Mouse (Mus musculus): ENCODE results near the gene Gm9. TPM values are rescaled to one million over a fixed set of nuclear protein-coding genes. Genes with fewer than 3 reads are reported as not detected.
"Not testable (repeated sequence)": the region's sequence is repeated elsewhere in the genome, so short reads cannot be mapped to it uniquely, and the experiment has no call there.

The Gm9 gene
- polyA plus RNA-seq, 1 experiment: not detected

GRCm38 (mm10) chrX:37190755-37191104 is 20.1 kb downstream of the Gm9 start:
- no peaks in the 10 kb centered on the region for H3K27me3 ChIP-seq (ENCODE audit: control insufficient read depth, insufficient read depth, low read length)
- H3K27ac ChIP-seq (ENCODE audit: control insufficient read depth, insufficient read depth, low read length): no peak overlapping the region
- H3K4me1 ChIP-seq (replicated peaks; ENCODE audit: control insufficient read depth, insufficient read depth, low read length): peaks cover 5% of the 10 kb centered on the region
- H3K36me3 ChIP-seq (ENCODE audit: control insufficient read depth, insufficient read depth, low read length): no peaks in the 10 kb centered on the region
- WGBS: 5% methylated on average over 20 of the region's 20 CpGs
- peak overlapping the region; percentile 99 for H3K4me3 ChIP-seq (ENCODE audit: control insufficient read depth, insufficient read depth, low read length)
- TF ChIP-seq CTCF (IDR thresholded peaks at IDR 0.05; ENCODE audit: borderline replicate concordance, control insufficient read depth, extremely low read depth, insufficient read depth, low read length, poor library complexity) (no peak), POLR2A (IDR thresholded peaks at IDR 0.05; ENCODE audit: control insufficient read depth, extremely low read depth, insufficient read depth, low read length, poor library complexity) (no peak)
- no peak for DNase-seq

DNA sequence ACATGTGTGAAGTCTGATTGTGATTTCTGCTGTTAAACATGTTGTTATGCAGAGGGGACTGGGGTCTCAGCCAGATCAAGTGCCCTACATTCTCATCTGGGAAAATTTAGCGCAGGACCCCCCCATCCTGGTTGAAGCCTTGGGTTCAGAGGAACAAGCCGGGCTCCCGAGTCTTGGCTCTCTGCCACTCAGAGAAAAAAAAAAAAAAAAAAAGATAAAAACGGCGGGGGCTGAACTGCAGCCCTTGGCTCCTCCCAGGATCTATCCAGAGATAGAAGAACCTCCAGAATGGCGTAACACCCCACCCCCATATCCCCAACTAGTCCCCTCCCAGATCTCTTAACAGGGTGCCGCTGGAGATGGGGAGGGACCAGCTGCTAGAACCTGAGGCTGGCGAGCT is 26.4 kb downstream of the Gm9 start:
- not testable (repeated sequence) for DNase-seq; H3K4me3 ChIP-seq (ENCODE audit: control insufficient read depth, insufficient read depth, low read length); H3K36me3 ChIP-seq (ENCODE audit: control insufficient read depth, insufficient read depth, low read length); H3K27ac ChIP-seq (ENCODE audit: control insufficient read depth, insufficient read depth, low read length); H3K27me3 ChIP-seq (ENCODE audit: control insufficient read depth, insufficient read depth, low read length); H3K4me1 ChIP-seq (replicated peaks; ENCODE audit: control insufficient read depth, insufficient read depth, low read length)
- WGBS: 89% methylated on average over 8 of the region's 8 CpGs

GRCm38 (mm10) chrX:37168742-37169141 is 42.1 kb downstream of the Gm9 start, which contains the start of gene Akap14:
Akap14 (minus strand) TSS chrX:37168842.
- Histone ChIP-seq H3K4me1 (replicated peaks; ENCODE audit: control insufficient read depth, insufficient read depth, low read length) (no peaks in the 10 kb centered on the region), H3K27ac (ENCODE audit: control insufficient read depth, insufficient read depth, low read length) (no peak within 1 kb of the TSS), H3K36me3 (ENCODE audit: control insufficient read depth, insufficient read depth, low read length) (no peaks in the 10 kb centered on the region), H3K4me3 (ENCODE audit: control insufficient read depth, insufficient read depth, low read length) (no peak within 1 kb of the TSS), H3K27me3 (ENCODE audit: control insufficient read depth, insufficient read depth, low read length) (no peaks in the 10 kb centered on the region)
- DNase-seq: no peak
- TF ChIP-seq POLR2A (IDR thresholded peaks at IDR 0.05; ENCODE audit: control insufficient read depth, extremely low read depth, insufficient read depth, low read length, poor library complexity) (no peak), CTCF (IDR thresholded peaks at IDR 0.05; ENCODE audit: borderline replicate concordance, control insufficient read depth, extremely low read depth, insufficient read depth, low read length, poor library complexity) (no peak)
- 80% methylated on average over 5 of the region's 5 CpGs for WGBS

DNA sequence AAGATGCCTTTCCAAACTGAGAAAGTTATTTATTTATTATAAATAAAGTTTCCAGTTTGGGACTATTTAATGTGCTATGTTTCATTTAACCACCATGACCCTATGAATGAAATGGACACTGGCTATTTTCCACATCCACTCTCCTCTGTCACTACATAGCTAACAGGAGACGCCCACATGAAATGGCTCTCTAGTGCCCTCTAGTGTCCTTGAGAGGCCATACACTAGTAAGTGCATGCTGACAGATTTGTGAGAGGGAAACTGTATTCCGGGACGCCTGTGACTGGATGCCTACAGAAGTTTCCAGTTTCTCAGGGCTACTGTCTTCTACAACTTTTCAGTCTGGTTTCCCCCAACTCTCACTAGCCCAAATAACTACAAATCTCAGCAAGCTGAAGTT is 43.8 kb downstream of the Gm9 start:
- Histone ChIP-seq H3K4me3 (ENCODE audit: control insufficient read depth, insufficient read depth, low read length) (no peak overlapping the region), H3K36me3 (ENCODE audit: control insufficient read depth, insufficient read depth, low read length) (no peaks in the 10 kb centered on the region), H3K4me1 (replicated peaks; ENCODE audit: control insufficient read depth, insufficient read depth, low read length) (no peaks in the 10 kb centered on the region), H3K27ac (ENCODE audit: control insufficient read depth, insufficient read depth, low read length) (no peak overlapping the region), H3K27me3 (ENCODE audit: control insufficient read depth, insufficient read depth, low read length) (no peaks in the 10 kb centered on the region)
- peak; percentile 24 for DNase-seq
- no peak for TF ChIP-seq CTCF (IDR thresholded peaks at IDR 0.05; ENCODE audit: borderline replicate concordance, control insufficient read depth, extremely low read depth, insufficient read depth, low read length, poor library complexity)
- no peak for TF ChIP-seq POLR2A (IDR thresholded peaks at IDR 0.05; ENCODE audit: control insufficient read depth, extremely low read depth, insufficient read depth, low read length, poor library complexity)
- 5% methylated on average over 3 of the region's 3 CpGs for WGBS

GRCm38 (mm10) chrX:37163115-37163514 is 47.7 kb downstream of the Gm9 start:
- Histone ChIP-seq H3K27ac (ENCODE audit: control insufficient read depth, insufficient read depth, low read length) (no peak overlapping the region), H3K36me3 (ENCODE audit: control insufficient read depth, insufficient read depth, low read length) (no peaks in the 10 kb centered on the region), H3K4me1 (replicated peaks; ENCODE audit: control insufficient read depth, insufficient read depth, low read length) (peaks cover 6% of the 10 kb centered on the region), H3K27me3 (ENCODE audit: control insufficient read depth, insufficient read depth, low read length) (no peaks in the 10 kb centered on the region), H3K4me3 (ENCODE audit: control insufficient read depth, insufficient read depth, low read length) (no peak overlapping the region)
- DNase-seq: no peak
- 90% methylated on average over 18 of the region's 18 CpGs for WGBS
- TF ChIP-seq POLR2A (IDR thresholded peaks at IDR 0.05; ENCODE audit: control insufficient read depth, extremely low read depth, insufficient read depth, low read length, poor library complexity) (no peak), CTCF (IDR thresholded peaks at IDR 0.05; ENCODE audit: borderline replicate concordance, control insufficient read depth, extremely low read depth, insufficient read depth, low read length, poor library complexity) (no peak)

- 25% methylated on average over 10 of the region's 10 CpGs for WGBS
- TF ChIP-seq CTCF (IDR thresholded peaks at IDR 0.05; ENCODE audit: borderline replicate concordance, control insufficient read depth, extremely low read depth, insufficient read depth, low read length, poor library complexity): no peak
- TF ChIP-seq POLR2A (IDR thresholded peaks at IDR 0.05; ENCODE audit: control insufficient read depth, extremely low read depth, insufficient read depth, low read length, poor library complexity): no peak
- H3K4me3 ChIP-seq (ENCODE audit: control insufficient read depth, insufficient read depth, low read length): no peak overlapping the region; the same call in 1 of the 2 replicates
- H3K4me1 ChIP-seq (replicated peaks; ENCODE audit: control insufficient read depth, insufficient read depth, low read length): peaks cover 6% of the 10 kb centered on the region
- DNase-seq: peak; percentile 1
- no peak overlapping the region for H3K27ac ChIP-seq (ENCODE audit: control insufficient read depth, insufficient read depth, low read length)
- H3K36me3 ChIP-seq (ENCODE audit: control insufficient read depth, insufficient read depth, low read length): no peaks in the 10 kb centered on the region
- H3K27me3 ChIP-seq (ENCODE audit: control insufficient read depth, insufficient read depth, low read length): no peaks in the 10 kb centered on the region
These were observed 49.7 kb downstream of the Gm9 start for GRCm38 (mm10) chrX:37161169-37161568.

Other genes with a start within 250 kb of the Gm9 start
- gene Sept6, start 219.2 kb downstream of the Gm9 start, polyA plus RNA-seq (2012; rRNA removed): 122 and 156 TPM in 2 replicates
- gene Sowahd, start 162.2 kb downstream of the Gm9 start, polyA plus RNA-seq (2012; rRNA removed): 0.13 and 0.19 TPM in 2 replicates
- 98.5 and 123 TPM in 2 replicates for gene Rpl39, start 125.6 kb downstream of the Gm9 start, polyA plus RNA-seq (2012; rRNA removed)
- gene Upf3b, start 100.7 kb downstream of the Gm9 start, polyA plus RNA-seq (2012; rRNA removed): 4.8 and 5.0 TPM in 2 replicates
- gene Nkap, start 84.2 kb downstream of the Gm9 start, polyA plus RNA-seq (2012; rRNA removed): 5.9 and 6.8 TPM in 2 replicates
- 0.06 and 0.13 TPM in 2 replicates for gene Akap14, start 42.2 kb downstream of the Gm9 start, polyA plus RNA-seq (2012; rRNA removed)
- gene Ndufa1, start 19.9 kb downstream of the Gm9 start, polyA plus RNA-seq (2012; rRNA removed): 224 and 326 TPM in 2 replicates
- gene Rnf113a1, start 19.8 kb downstream of the Gm9 start, polyA plus RNA-seq (2012; rRNA removed): 3.9 and 4.1 TPM in 2 replicates
- not detected in 2 replicates for gene Rhox1, start 11.2 kb upstream of the Gm9 start, polyA plus RNA-seq (2012; rRNA removed)
- gene Rhox2a, start 33.9 kb upstream of the Gm9 start, polyA plus RNA-seq (2012; rRNA removed): not detected in 2 replicates
- not detected in 2 replicates for gene Rhox3a, start 38.9 kb upstream of the Gm9 start, polyA plus RNA-seq (2012; rRNA removed)
- gene Rhox4a, start 54.3 kb upstream of the Gm9 start, polyA plus RNA-seq (2012; rRNA removed): not detected in 2 replicates
- gene Rhox3a2, start 169.0 kb upstream of the Gm9 start, polyA plus RNA-seq (2012; rRNA removed): not detected in 2 replicates
- gene Rhox4a2, start 179.8 kb upstream of the Gm9 start, polyA plus RNA-seq (2012; rRNA removed): 1.2 and 1.6 TPM in 2 replicates
- gene Rhox2b, start 201.0 kb upstream of the Gm9 start, polyA plus RNA-seq (2012; rRNA removed): not detected in 2 replicates
- gene Rhox4b, start 221.5 kb upstream of the Gm9 start, polyA plus RNA-seq (2012; rRNA removed): 0.48 and 0.54 TPM in 2 replicates
- gene Rhox2c, start 242.6 kb upstream of the Gm9 start, polyA plus RNA-seq (2012; rRNA removed): not detected in 2 replicates
- gene Rhox3c, start 247.5 kb upstream of the Gm9 start, polyA plus RNA-seq (2012; rRNA removed): not detected in 2 replicates